Mouse (Mus musculus) myocyte (in vitro differentiated cells): ENCODE measurements around the gene Nlrc5.

Source experiments
- CEBPB ChIP-seq: IDR thresholded peaks from 2 replicates; pipeline ENCODE4 v1.6.1; 2011; ENCODE audit warnings: mild to moderate bottlenecking, moderate library complexity; ENCODE audit not compliant: poor library complexity, insufficient read depth, severe bottlenecking
- E2F4 ChIP-seq: IDR thresholded peaks from one replicate; pipeline ENCODE4 v1.6.1; 2011; ENCODE audit warnings: mild to moderate bottlenecking, control low read depth, moderate library complexity; ENCODE audit not compliant: insufficient read depth
- MAX ChIP-seq: IDR thresholded peaks from one replicate; pipeline ENCODE4 v1.6.1; 2011; ENCODE audit warnings: low read depth, mild to moderate bottlenecking, control low read depth
- MYOD1 ChIP-seq, 3 experiments: IDR thresholded peaks; one replicate each; pipeline ENCODE4 v1.6.1; 2011; ENCODE audit warnings: control low read depth in 2 of 3, low read depth in 2 of 3, mild to moderate bottlenecking in 2 of 3, moderate library complexity in 1 of 3; ENCODE audit not compliant: insufficient read length in 2 of 3, control insufficient read depth in 1 of 3
- MYOG ChIP-seq, 3 experiments: IDR thresholded peaks; one replicate each; pipeline ENCODE4 v1.6.1; 2011; ENCODE audit warnings: control low read depth in 2 of 3, low read depth in 2 of 3, mild to moderate bottlenecking in 2 of 3; ENCODE audit not compliant: insufficient read length in 2 of 3, control insufficient read depth in 1 of 3, insufficient read depth in 1 of 3
- POLR2A ChIP-seq: IDR thresholded peaks from one replicate; pipeline ENCODE4 v1.6.1; 2011; ENCODE audit warnings: low read depth, mild to moderate bottlenecking, control low read depth, moderate library complexity; ENCODE audit not compliant: insufficient read length
- POLR2AphosphoS2 ChIP-seq: IDR thresholded peaks from one replicate; pipeline ENCODE4 v1.6.1; 2011; ENCODE audit warnings: low read depth, control low read depth; ENCODE audit not compliant: insufficient read length
- REST ChIP-seq: IDR thresholded peaks from one replicate; pipeline ENCODE4 v1.6.1; 2011; ENCODE audit warnings: mild to moderate bottlenecking, control low read depth, moderate library complexity; ENCODE audit not compliant: insufficient read depth, insufficient read length
- SRF ChIP-seq: IDR thresholded peaks from one replicate; pipeline ENCODE4 v1.6.1; 2011; ENCODE audit warnings: low read depth; ENCODE audit not compliant: control insufficient read depth, insufficient read length
- TCF12 ChIP-seq: IDR thresholded peaks from one replicate; pipeline ENCODE4 v1.6.1; 2011; ENCODE audit warnings: mild to moderate bottlenecking, control low read depth; ENCODE audit not compliant: poor library complexity, insufficient read depth, severe bottlenecking
- TCF3 ChIP-seq: IDR thresholded peaks from one replicate; pipeline ENCODE4 v1.6.1; 2011; ENCODE audit warnings: low read depth, control low read depth; ENCODE audit not compliant: insufficient read length
- USF1 ChIP-seq: IDR thresholded peaks from one replicate; pipeline ENCODE4 v1.6.1; 2011; ENCODE audit warnings: low read depth, mild to moderate bottlenecking, control low read depth, moderate library complexity

GRCm38 (mm10) chr8:94566033-94566432 lies 131.9 kb downstream of the Nlrc5 start:
- TF ChIP-seq POLR2A, result no peak
- TF ChIP-seq POLR2AphosphoS2, result no peak
- no peak for TF ChIP-seq CEBPB
- no peak for TF ChIP-seq USF1
- no peak for TF ChIP-seq MYOG (IDR thresholded peaks at IDR 0.05; ENCODE audit: control insufficient read depth in 1 of 3, insufficient read depth in 1 of 3, insufficient read length in 2 of 3, low read depth in 2 of 3)
- TF ChIP-seq TCF12, result no peak
- no peak for TF ChIP-seq MYOD1 (IDR thresholded peaks at IDR 0.05; ENCODE audit: control insufficient read depth in 1 of 3, insufficient read length in 2 of 3, low read depth in 2 of 3)
- no peak for TF ChIP-seq E2F4
- no peak for TF ChIP-seq REST
- no peak for TF ChIP-seq TCF3
- no peak for TF ChIP-seq SRF
- no peak for TF ChIP-seq MAX
